Mouse (Mus musculus) gonadal fat pad, adult 2 months (tissue): Measurements from ENCODE around the gene Ndufa6. TPM values are rescaled to one million over a fixed set of nuclear protein-coding genes. Genes with fewer than 3 reads are reported as not detected.

Experiments used
- DNase-seq: peaks from one replicate; pipeline ENCODE4 v3.0.0-alpha.2; 2012; ENCODE audit warnings: low read depth
- polyA plus RNA-seq: library from polyadenylated mRNA; depleted of rRNA; stranded (reverse); fragments of >200 nt; gene quantifications from 2 replicates; pipeline ENCODE4 v1.2.3, GENCODE M21; 2012; rRNA removed

The Ndufa6 gene
- polyA plus RNA-seq, 1 experiment, result 302 TPM

DNA sequence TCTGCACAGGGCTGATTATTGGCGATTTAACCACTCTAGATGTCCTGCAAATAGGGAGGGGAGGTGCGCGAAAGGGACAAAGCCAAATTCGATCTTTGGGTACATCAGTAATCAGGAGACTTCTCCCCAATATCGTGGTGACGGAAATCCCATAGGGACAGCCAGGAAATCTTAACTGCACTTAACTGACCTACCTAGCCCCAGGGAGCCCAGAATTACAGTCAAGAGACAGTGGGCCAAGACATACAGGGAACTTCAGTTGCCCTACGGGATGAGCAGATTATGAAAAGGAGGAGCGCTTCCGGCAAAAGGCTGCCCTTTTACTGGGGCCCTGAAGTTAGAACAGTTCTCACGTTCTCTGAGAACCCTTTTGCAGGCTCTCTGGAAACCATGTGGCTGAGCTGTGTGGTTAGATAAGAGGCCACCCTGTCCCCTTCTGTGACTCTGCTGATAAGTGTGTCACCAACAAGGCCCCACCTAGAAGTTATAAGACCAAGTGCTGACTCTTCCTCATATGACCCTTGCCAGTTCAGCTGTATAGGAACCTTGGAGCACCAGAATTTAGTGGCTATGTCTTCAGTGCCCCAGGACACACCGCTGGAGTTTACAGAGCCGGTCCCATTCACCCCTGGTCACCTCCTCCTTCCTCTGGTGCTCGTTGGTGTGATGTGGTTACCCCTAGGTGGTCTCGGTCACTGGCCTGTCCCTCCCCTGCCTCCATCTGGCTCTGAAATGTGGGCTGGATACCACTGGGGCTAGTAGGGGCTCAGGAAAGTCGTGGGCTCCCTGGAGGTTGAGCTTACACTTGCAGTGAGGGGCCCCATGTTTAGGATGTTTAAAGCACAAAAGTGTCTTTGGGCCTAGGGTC, 12.2 kb downstream of the Ndufa6 start:
- DNase-seq, result no peak

DNA sequence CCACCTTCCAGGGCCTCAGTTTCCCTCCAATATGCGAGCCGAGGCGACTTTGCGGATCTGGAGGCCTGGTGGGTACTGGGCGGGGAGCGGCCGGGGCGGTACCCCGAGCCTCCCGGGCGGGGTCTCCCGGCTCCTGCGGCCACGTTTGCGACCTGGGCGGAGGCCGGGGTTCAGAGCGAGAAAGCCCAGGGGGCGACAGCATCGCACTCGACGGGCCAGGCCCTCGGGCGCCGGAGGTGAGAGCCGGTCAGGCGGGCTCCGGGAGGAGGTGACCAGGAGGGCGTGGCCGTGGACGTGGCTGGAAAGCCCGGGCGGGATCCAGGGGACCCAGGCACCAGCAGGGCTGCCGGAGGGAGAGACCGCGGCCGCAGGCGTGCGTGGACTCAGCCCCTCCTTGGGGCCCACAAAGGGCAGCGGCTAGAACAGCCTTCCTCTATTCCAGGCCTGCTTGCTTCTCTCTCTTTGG, 13.1 kb downstream of the Ndufa6 start:
- no peak for DNase-seq

DNA sequence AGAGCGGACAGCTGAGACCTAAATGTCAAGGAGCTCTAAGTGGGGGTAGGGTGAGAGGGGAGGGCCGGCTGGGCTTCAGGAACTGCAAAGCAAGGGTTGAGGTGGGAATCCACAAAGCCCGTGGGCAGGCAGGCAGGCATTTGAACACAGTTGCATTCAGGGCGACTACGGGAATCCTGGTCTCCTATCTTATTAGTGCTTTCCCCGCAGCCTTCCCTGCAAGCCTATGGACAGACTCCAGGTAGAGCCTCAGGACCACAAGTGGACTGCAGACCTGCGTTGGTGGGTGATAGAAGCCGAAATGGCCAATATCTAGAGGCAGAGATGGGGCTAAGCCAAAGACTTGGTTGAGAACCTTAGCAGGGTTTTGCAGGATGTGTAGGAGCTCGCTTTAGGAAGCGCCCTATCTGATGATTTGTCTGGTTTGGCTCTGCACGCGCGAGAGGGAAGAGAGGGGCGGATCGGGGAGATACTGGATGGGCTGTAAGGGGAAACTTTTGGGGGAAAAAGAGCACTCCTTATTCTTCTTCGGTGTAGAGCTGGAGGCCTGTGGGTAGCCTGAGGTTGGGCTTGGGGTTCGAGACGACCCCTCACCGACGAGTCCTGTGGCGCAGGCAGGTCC, 13.6 kb downstream of the Ndufa6 start:
- DNase-seq, result no peak

DNA sequence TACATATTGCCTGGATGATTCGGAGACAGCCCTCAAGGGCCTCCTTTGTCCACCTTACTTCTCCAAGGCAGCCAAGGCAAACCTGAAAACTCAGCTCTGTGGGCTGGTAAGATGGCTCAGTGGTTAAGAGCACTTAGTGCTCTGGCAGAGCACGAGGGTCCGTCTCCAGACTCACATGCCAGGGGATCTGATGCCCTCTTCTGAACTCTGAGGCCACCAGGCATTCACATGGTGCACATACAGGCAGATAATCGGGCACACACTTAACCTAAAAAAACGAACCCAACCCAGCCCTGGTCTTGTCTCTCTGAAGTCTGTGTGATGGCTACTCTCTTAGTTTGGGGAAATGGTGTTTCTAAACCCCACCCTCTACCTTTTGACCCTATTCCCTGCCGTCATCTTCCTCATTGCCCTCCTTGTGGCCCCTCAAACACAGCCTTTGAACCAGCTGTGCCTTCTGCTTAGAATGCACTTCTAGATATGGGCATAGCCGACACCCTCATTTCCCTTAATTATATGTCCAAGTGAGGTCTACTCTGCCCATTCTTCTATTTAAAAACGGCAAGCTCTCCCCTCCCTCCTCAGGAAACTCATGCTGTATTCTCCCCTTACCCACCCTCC, 14.4 kb downstream of the Ndufa6 start:
- DNase-seq, result no peak

DNA sequence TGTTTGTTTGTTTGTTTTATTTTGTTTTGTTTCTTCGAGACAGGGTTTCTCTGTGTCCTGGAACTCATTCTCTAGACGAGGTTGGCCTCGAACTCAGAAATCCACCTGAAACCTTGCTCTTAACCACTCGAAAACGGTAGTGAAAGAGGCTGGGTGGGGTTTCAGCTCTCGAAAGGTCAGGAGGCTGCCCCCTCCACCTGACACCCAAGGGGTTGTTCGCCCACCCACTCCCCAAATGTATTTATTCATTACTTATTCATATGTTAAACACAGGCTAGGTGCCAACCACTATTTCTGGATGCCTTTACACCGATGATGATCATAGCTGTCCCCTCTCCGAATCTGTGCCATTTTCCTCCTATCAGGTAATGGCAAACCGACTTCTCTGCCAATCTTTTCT, 15.0 kb downstream of the Ndufa6 start:
- no peak for DNase-seq

DNA sequence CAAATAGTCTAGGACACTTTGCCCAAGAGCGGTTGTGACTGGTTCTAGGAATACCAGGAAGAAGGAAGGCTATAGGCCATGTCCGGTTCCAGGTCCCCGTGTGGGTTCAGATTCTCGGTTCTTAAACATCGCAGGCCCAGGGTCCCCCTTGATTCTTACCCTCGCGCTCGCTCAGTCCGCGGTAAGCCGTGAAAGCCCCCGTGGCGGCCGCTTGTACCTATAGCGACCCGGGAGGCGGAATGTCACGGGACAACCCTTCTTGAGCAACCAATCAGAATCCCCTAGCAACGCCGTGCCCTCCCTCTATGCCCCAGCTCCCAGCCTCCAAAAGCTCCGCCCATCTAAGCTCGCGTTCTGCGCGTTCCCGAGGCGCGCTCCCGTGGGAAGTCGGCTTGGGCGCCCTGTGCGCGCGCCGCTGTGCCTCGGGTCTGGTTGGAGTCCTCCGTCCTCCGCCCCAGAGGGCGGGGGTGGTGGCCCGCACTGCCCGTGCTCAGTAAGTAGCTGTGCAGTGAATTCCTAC, 15.5 kb downstream of the Ndufa6 start, which contains the start of the genes Naga, Pheta2 and Smdt1:
TSS of gene Naga (minus strand) at position 333 of the 520 bp plus-strand sequence.
TSS of gene Pheta2 (plus strand) at position 350 of the 520 bp plus-strand sequence.
TSS of gene Smdt1 (plus strand) at position 367 of the 520 bp plus-strand sequence.
- peak; percentile 68 for DNase-seq

DNA sequence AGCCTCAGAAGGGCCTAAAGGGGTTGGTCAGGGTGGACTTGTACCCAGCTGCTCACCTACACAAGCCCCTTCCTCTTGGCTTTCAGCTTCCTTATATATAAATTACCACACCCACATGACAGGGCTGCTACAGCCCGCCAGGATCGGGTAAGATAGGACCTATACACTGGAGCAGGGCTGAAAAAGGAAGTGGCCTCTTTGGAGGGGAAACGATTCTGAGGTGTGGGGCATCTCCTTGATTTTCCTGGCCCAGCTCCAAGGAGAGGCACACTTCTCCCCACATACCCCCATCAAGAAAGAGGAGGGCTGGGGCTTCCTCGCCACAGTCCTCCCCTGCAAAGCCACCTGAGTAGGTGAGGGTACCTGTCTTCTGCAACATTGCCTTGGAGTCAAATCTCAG, 16.2 kb downstream of the Ndufa6 start:
- no peak for DNase-seq

DNA sequence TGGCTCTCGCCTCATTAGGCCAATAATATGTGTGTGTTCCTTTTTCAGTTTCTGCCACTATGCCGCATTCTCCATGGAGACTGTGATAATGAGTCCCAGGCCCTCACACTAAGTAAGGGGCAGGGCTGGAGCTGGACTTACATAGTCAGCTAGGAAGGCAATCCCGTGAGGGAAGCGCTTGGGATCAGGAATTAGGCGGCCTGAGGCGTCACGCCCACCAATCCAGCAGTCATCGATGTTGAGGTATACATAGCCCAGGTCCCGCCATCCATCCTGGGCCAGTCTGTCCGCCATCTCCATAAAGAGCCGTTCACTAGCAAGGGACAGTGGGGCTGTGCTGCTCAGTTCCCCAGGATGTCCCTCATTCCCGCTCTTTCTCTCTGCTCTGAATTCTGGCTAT, 17.5 kb downstream of the Ndufa6 start:
- DNase-seq, result no peak

DNA sequence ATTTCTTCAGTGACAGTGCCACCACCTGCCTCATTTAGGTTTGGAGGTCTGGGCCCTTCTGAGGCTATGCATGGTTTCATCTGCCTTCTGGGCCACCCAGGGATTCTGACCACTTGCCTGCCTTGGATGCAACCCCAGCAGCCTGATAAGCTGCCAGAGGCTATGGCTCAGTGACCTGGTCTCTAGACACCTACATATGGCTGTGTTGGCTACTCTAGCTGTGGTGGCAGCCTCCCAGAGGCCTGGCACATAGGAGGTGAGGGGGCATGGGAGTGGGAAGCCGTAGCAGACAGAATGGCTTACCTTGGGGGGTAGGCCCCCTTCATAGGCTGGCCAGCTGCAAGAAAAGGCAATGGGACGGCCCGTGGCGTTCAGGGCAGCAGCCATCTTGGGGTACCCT, 18.9 kb downstream of the Ndufa6 start:
- DNase-seq, result no peak

DNA sequence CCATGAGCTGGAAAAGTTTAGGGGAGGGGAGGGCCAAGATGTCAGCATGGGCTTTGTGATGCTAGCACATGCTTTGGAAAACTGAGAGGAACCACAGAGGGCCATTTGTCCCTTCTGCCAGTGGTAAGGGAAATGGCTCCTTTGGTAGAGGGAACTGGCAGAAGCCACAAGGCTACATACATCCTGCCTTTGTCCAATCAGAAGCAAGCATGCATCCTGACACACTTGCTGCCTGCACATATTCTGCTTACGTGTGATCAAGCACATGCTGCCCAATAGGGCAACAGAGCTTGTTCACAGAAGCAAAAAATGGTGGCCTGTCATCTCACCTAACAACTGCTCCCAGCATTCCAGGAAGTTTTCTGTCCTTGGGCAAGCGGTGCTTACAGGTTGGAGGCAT, 28.7 kb downstream of the Ndufa6 start:
- DNase-seq, result no peak

DNA sequence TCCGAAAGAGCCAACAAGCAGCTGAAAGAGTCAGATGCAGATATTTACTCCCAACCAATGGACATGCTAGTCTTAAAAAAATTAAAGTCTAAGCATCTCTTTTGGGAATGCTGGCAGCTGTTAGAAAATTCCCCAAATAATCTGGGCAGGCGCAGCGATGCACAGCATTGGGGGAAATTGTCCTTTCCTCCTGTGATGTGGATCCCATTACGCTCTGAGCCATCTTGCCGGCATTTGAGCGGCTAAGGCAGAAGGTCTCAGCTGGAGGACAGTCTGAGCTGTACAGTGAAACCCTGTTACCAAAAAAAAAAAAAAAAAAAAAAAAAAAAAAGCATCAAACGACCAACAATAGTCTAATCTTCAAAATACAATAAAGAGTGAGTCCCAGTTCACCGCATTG, 31.9 kb downstream of the Ndufa6 start:
- DNase-seq, result no peak

DNA sequence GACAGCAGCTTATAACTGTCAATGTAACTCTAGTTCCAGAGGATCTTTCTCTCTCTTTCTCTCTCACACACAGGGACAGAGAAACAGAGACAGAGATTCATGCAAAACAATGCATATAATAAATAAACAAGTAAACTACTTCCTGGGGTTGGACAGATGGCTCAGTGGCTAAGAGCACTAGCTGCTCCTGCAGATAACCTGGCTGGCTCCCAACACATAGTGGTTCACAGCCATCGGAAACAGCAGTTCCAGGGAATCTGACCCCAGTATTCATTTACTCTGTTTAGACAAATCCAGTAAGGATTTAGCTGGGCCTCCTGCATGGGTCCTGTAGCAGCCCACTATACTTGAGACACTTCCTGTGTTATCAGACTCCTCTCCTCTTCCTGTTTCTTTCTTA, 34.5 kb downstream of the Ndufa6 start:
- DNase-seq, result no peak

DNA sequence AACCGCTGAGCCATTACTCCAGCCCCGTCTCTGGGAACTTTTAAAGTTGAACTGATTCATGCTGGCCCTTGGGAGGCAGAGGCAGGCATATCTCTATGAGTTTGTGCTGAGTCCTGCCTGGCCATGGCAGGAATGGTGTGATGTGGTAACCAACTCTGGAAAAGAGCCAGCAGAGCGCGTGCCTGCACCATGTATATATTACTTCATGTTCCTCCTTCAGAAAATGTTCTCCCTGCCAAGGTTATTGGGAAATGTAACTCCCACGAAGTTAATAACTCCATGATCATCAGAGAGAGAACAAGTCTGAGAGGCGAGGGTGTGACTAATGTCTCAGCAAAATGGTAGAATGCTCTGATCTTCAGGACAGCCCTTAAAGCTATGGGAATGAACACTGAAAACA, 36.3 kb downstream of the Ndufa6 start:
- peak; percentile 90 for DNase-seq

DNA sequence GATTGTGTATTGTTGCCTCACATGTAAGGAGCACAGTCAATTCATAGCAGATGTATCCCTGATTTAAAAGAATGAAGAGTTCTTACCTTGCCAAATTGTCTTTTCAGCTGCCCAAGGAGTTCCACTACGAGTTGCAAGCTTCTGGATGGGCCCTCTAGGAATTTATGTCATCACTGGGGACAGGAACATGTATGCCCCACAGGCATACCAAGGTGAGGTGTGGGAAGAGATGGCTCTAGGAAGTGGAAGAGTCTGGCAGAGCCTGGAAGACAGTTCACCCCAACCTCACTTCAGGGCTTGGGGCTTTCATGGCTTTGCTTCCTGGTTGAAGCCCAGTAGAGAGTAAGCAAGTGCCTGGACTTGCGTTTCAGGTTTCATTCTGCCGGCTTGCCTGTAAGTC, 45.7 kb downstream of the Ndufa6 start:
- peak; percentile 57 for DNase-seq

DNA sequence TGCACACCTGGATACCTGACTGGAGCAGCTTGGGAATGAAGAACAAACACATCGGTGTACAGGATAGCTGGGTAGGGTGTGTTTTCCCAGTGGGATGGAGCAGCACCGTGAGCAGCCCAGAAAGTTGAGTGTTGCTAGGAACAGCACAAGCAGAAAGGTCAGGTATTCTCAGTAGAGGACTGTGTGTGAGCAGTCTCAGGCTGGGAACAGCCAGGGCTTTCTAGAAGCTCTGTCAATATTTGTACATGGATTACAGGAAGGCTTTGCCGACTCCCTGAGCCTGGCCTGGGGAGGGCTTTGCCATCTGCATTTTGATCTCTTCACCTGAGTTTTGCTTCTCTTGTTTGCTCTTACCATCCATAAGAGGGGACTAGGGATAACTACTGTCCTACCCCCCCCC, 47.0 kb downstream of the Ndufa6 start:
- DNase-seq, result no peak

Other genes with a start within 250 kb of the Ndufa6 start
- gene Ccdc134, start 226.4 kb downstream of the Ndufa6 start, polyA plus RNA-seq, result 11.7 and 16.5 TPM in 2 replicates
- 135 and 139 TPM in 2 replicates for gene Srebf2, start 207.1 kb downstream of the Ndufa6 start, polyA plus RNA-seq
- 0.22 and 0.27 TPM in 2 replicates for gene Shisa8, start 141.5 kb downstream of the Ndufa6 start, polyA plus RNA-seq
- 0.19 and 0.61 TPM in 2 replicates for gene Tnfrsf13c, start 130.0 kb downstream of the Ndufa6 start, polyA plus RNA-seq
- gene Cenpm, start 109.6 kb downstream of the Ndufa6 start, polyA plus RNA-seq, result 3.4 and 5.7 TPM in 2 replicates
- not detected in 2 replicates for gene 1500009C09Rik, start 101.9 kb downstream of the Ndufa6 start, polyA plus RNA-seq
- 1.2 and 1.3 TPM in 2 replicates for gene Sept3, start 79.4 kb downstream of the Ndufa6 start, polyA plus RNA-seq
- 0.71 and 0.73 TPM in 2 replicates for gene Wbp2nl, start 55.4 kb downstream of the Ndufa6 start, polyA plus RNA-seq
- gene Naga, start 15.4 kb downstream of the Ndufa6 start, polyA plus RNA-seq, result 123 and 151 TPM in 2 replicates
- 1.5 and 1.6 TPM in 2 replicates for gene Pheta2, start 15.4 kb downstream of the Ndufa6 start, polyA plus RNA-seq
- 228 and 229 TPM in 2 replicates for gene Smdt1, start 15.4 kb downstream of the Ndufa6 start, polyA plus RNA-seq
- gene Cyp2d22, start 25.9 kb upstream of the Ndufa6 start, polyA plus RNA-seq, result 31.0 and 34.7 TPM in 2 replicates
- gene Cyp2d11, start 39.7 kb upstream of the Ndufa6 start, polyA plus RNA-seq, result not detected in 2 replicates
- 0.14 and 1.6 TPM in 2 replicates for gene Cyp2d10, start 52.9 kb upstream of the Ndufa6 start, polyA plus RNA-seq
- 0.62 and 0.72 TPM in 2 replicates for gene Cyp2d9, start 79.1 kb upstream of the Ndufa6 start, polyA plus RNA-seq
- gene Cyp2d12, start 200.8 kb upstream of the Ndufa6 start, polyA plus RNA-seq, result not detected in 2 replicates